Mouse (Mus musculus) bone marrow macrophage, adult 2 months (primary cell): ENCODE measurements at regions not wholly inside any gene's neighbourhood (a gene's known extent, or its start where the extent isn't known, plus 50 kb on each side); places are given as distances from the start of the nearest gene placed in this dataset.

Source experiments
- CTCF ChIP-seq: IDR thresholded peaks from 2 replicates; pipeline ENCODE4 v1.5.1; 2012; ENCODE audit warnings: low read depth, mild to moderate bottlenecking, low read length, moderate library complexity
- POLR2A ChIP-seq: IDR thresholded peaks from 2 replicates; pipeline ENCODE4 v1.6.1; 2012; ENCODE audit warnings: mild to moderate bottlenecking, low read depth, low read length, borderline replicate concordance

- no peak for TF ChIP-seq CTCF
- no peak for TF ChIP-seq POLR2A
Observed at GRCm38 (mm10) chrX:11926868-11927535, 233.2 kb downstream of the Bcor start.
